Mouse (Mus musculus): Measurements from ENCODE around the gene Myh14.

Myh14 gene

GRCm38 (mm10) chr7:44632676-44633075, 38.0 kb downstream of the Myh14 start:
- 57% methylated on average over 13 of the region's 13 CpGs for WGBS

- WGBS, result 84% methylated on average over 13 of the region's 13 CpGs
Observed at GRCm38 (mm10) chr7:44630437-44630836, 40.2 kb downstream of the Myh14 start.

GRCm38 (mm10) chr7:44628402-44629034, 42.1 kb downstream of the Myh14 start:
- WGBS, result 84% methylated on average over 15 of the region's 15 CpGs

GRCm38 (mm10) chr7:44626966-44627365, 43.7 kb downstream of the Myh14 start:
- 91% methylated on average over 13 of the region's 13 CpGs for WGBS

GRCm38 (mm10) chr7:44626068-44626385, 44.6 kb downstream of the Myh14 start:
- WGBS, result 63% methylated on average over 1 of the region's 1 CpGs

- WGBS, result 92% methylated on average over 13 of the region's 13 CpGs
Observed at GRCm38 (mm10) chr7:44625241-44626067, 45.2 kb downstream of the Myh14 start.

GRCm38 (mm10) chr7:44624828-44625227, 45.8 kb downstream of the Myh14 start:
- 73% methylated on average over 14 of the region's 14 CpGs for WGBS

- 78% methylated on average over 3 of the region's 3 CpGs for WGBS
Observed at GRCm38 (mm10) chr7:44624543-44624826, 46.2 kb downstream of the Myh14 start.

GRCm38 (mm10) chr7:44623714-44624542, 46.7 kb downstream of the Myh14 start:
- WGBS, result 59% methylated on average over 18 of the region's 18 CpGs

GRCm38 (mm10) chr7:44617059-44617458, 53.6 kb downstream of the Myh14 start:
- WGBS, result 75% methylated on average over 3 of the region's 3 CpGs

- WGBS, result 84% methylated on average over 14 of the region's 14 CpGs
Observed at GRCm38 (mm10) chr7:44615987-44616386, 54.7 kb downstream of the Myh14 start.

- WGBS, result 28% methylated on average over 10 of the region's 10 CpGs
Observed at GRCm38 (mm10) chr7:44615309-44615708, 55.3 kb downstream of the Myh14 start.

- 27% methylated on average over 20 of the region's 20 CpGs for WGBS
Observed at GRCm38 (mm10) chr7:44614041-44614688, 56.5 kb downstream of the Myh14 start.

- 78% methylated on average over 7 of the region's 7 CpGs for WGBS
Observed at GRCm38 (mm10) chr7:44612192-44612591, 58.5 kb downstream of the Myh14 start.

GRCm38 (mm10) chr7:44606171-44606901, 64.3 kb downstream of the Myh14 start:
- 13% methylated on average over 29 of the region's 29 CpGs for WGBS

GRCm38 (mm10) chr7:44605436-44605835, 65.2 kb downstream of the Myh14 start:
- 43% methylated on average over 7 of the region's 7 CpGs for WGBS

- 8% methylated on average over 8 of the region's 8 CpGs for WGBS
Observed at GRCm38 (mm10) chr7:44604619-44605018, 66.0 kb downstream of the Myh14 start.

GRCm38 (mm10) chr7:44604139-44604606, 66.5 kb downstream of the Myh14 start:
- 1% methylated on average over 25 of the region's 25 CpGs for WGBS

GRCm38 (mm10) chr7:44603186-44603855, 67.3 kb downstream of the Myh14 start:
- WGBS, result 7% methylated on average over 20 of the region's 20 CpGs

GRCm38 (mm10) chr7:44602443-44602842, 68.2 kb downstream of the Myh14 start:
- WGBS, result 11% methylated on average over 11 of the region's 11 CpGs

GRCm38 (mm10) chr7:44601646-44602045, 69.0 kb downstream of the Myh14 start:
- 40% methylated on average over 19 of the region's 19 CpGs for WGBS

All from cerebral cortex, adult 2 months (tissue).